Mouse (Mus musculus): ENCODE data around the gene Rwdd2a.
A peak's percentile ranks its signal among the peaks of the same experiment; 100 is the strongest.

The Rwdd2a gene

GRCm38 (mm10) chr9:86571540-86572135 is at the start of gene Rwdd2a, which contains the start of gene Pgm3:
Gene Rwdd2a, plus strand, starts transcription at chr9:86571991.
Gene Pgm3, minus strand, starts transcription at chr9:86571842.
- DNase-seq: peak; percentile 97

GRCm38 (mm10) chr9:86522335-86522734 is 49.5 kb upstream of the Rwdd2a start:
- DNase-seq: no peak

- DNase-seq: no peak
These were observed 46.2 kb upstream of the Rwdd2a start for GRCm38 (mm10) chr9:86525600-86525999.

- DNase-seq: no peak
These were observed 37.7 kb upstream of the Rwdd2a start for GRCm38 (mm10) chr9:86534071-86534470.

- DNase-seq: no peak
These were observed 28.3 kb upstream of the Rwdd2a start for GRCm38 (mm10) chr9:86543451-86543850.

GRCm38 (mm10) chr9:86544559-86544958 is 27.2 kb upstream of the Rwdd2a start:
- DNase-seq: no peak

- DNase-seq: no peak
These were observed 22.1 kb upstream of the Rwdd2a start for GRCm38 (mm10) chr9:86549637-86550162.

GRCm38 (mm10) chr9:86550717-86551116 is 21.1 kb upstream of the Rwdd2a start:
- DNase-seq: no peak

- no peak for DNase-seq
These were observed 17.9 kb upstream of the Rwdd2a start for GRCm38 (mm10) chr9:86553886-86554285.

- no peak for DNase-seq
These were observed 17.1 kb upstream of the Rwdd2a start for GRCm38 (mm10) chr9:86554641-86555040.

GRCm38 (mm10) chr9:86560543-86560942 is 11.2 kb upstream of the Rwdd2a start:
- no peak for DNase-seq

- DNase-seq: no peak
These were observed 2.4 kb upstream of the Rwdd2a start for GRCm38 (mm10) chr9:86569314-86569910.

GRCm38 (mm10) chr9:86570261-86570890 is 1.4 kb upstream of the Rwdd2a start:
- no peak for DNase-seq

- DNase-seq: no peak
These were observed 845 bp upstream of the Rwdd2a start for GRCm38 (mm10) chr9:86570946-86571345.

GRCm38 (mm10) chr9:86572196-86572595 is 405 bp downstream of the Rwdd2a start:
- no peak for DNase-seq

- DNase-seq: peak; percentile 83 to 87
These were observed 973 bp downstream of the Rwdd2a start for GRCm38 (mm10) chr9:86572636-86573291.

GRCm38 (mm10) chr9:86573616-86574303 is 2.0 kb downstream of the Rwdd2a start:
- DNase-seq: no peak

- DNase-seq: no peak
These were observed 3.4 kb downstream of the Rwdd2a start for GRCm38 (mm10) chr9:86575178-86575577.

- peak in 1 of 2 experiments; percentile 12 for DNase-seq
These were observed 7.9 kb downstream of the Rwdd2a start for GRCm38 (mm10) chr9:86579657-86580056.

GRCm38 (mm10) chr9:86583740-86584139 is 11.9 kb downstream of the Rwdd2a start:
- DNase-seq: peak; percentile 63 to 69

- DNase-seq: no peak
These were observed 15.4 kb downstream of the Rwdd2a start for GRCm38 (mm10) chr9:86587019-86587795.

All from thymus, postnatal 36 days (tissue).